Mouse (Mus musculus): ENCODE results near the gene Cabp1. TPM values are rescaled to one million over a fixed set of nuclear protein-coding genes. Genes with fewer than 3 reads are reported as not detected.

Gene Cabp1
- polyA plus RNA-seq, 1 experiment = 3.1 TPM

GRCm38 (mm10) chr5:115231552-115232120 is 37.5 kb upstream of the Cabp1 start:
- H3K79me2 ChIP-seq (ENCODE audit: control insufficient read depth, insufficient read depth) = no peaks in the 10 kb centered on the region
- TF ChIP-seq MYOG (IDR thresholded peaks at IDR 0.05; ENCODE audit: control insufficient read depth in 1 of 3, insufficient read depth in 1 of 3, insufficient read length in 2 of 3, low read depth in 2 of 3) (no peak), USF1 (IDR thresholded peaks at IDR 0.05; ENCODE audit: low read depth) (no peak), MYOD1 (IDR thresholded peaks at IDR 0.05; ENCODE audit: control insufficient read depth in 1 of 3, insufficient read length in 2 of 3, low read depth in 2 of 3) (no peak), SRF (IDR thresholded peaks at IDR 0.05; ENCODE audit: control insufficient read depth, insufficient read length, low read depth) (no peak), POLR2A (IDR thresholded peaks at IDR 0.05; ENCODE audit: insufficient read length, low read depth) (no peak), TCF3 (IDR thresholded peaks at IDR 0.05; ENCODE audit: insufficient read length, low read depth) (no peak), POLR2AphosphoS2 (IDR thresholded peaks at IDR 0.05; ENCODE audit: insufficient read length, low read depth) (no peak), E2F4 (IDR thresholded peaks at IDR 0.05; ENCODE audit: insufficient read depth) (no peak), REST (IDR thresholded peaks at IDR 0.05; ENCODE audit: insufficient read depth, insufficient read length) (no peak), CEBPB (IDR thresholded peaks at IDR 0.05; ENCODE audit: insufficient read depth, poor library complexity, severe bottlenecking) (no peak), MAX (IDR thresholded peaks at IDR 0.05; ENCODE audit: low read depth) (no peak), TCF12 (IDR thresholded peaks at IDR 0.05; ENCODE audit: insufficient read depth, poor library complexity, severe bottlenecking) (no peak)
- no peaks in the 10 kb centered on the region for H3K36me3 ChIP-seq (ENCODE audit: control insufficient read depth, insufficient read depth)
- H3ac ChIP-seq (ENCODE audit: control insufficient read depth, insufficient read length) = no peak overlapping the region
- H3K27me3 ChIP-seq (ENCODE audit: control insufficient read depth, insufficient read depth, insufficient read length) = no peaks in the 10 kb centered on the region
- no peak overlapping the region for H3K4me3 ChIP-seq
- no peak overlapping the region for H3K4me2 ChIP-seq (ENCODE audit: low read depth)

- Histone ChIP-seq H3K4me3 (no peak overlapping the region), H3K27me3 (ENCODE audit: control insufficient read depth, insufficient read depth, insufficient read length) (no peaks in the 10 kb centered on the region), H3K36me3 (ENCODE audit: control insufficient read depth, insufficient read depth) (no peaks in the 10 kb centered on the region), H3K79me2 (ENCODE audit: control insufficient read depth, insufficient read depth) (no peaks in the 10 kb centered on the region), H3K4me2 (ENCODE audit: low read depth) (no peak overlapping the region), H3ac (ENCODE audit: control insufficient read depth, insufficient read length) (no peak overlapping the region)
- no peak for TF ChIP-seq TCF12 (IDR thresholded peaks at IDR 0.05; ENCODE audit: insufficient read depth, poor library complexity, severe bottlenecking)
- TF ChIP-seq USF1 (IDR thresholded peaks at IDR 0.05; ENCODE audit: low read depth) = peak; percentile 55
Measured at GRCm38 (mm10) chr5:115230830-115231551, 36.8 kb upstream of the Cabp1 start.

GRCm38 (mm10) chr5:115222485-115222884 is 28.3 kb upstream of the Cabp1 start:
- Histone ChIP-seq H3K27me3 (ENCODE audit: control insufficient read depth, insufficient read depth, insufficient read length) (no peaks in the 10 kb centered on the region), H3K4me3 (no peak overlapping the region), H3K36me3 (ENCODE audit: control insufficient read depth, insufficient read depth) (no peaks in the 10 kb centered on the region), H3ac (ENCODE audit: control insufficient read depth, insufficient read length) (no peak overlapping the region), H3K4me2 (ENCODE audit: low read depth) (no peak overlapping the region), H3K79me2 (ENCODE audit: control insufficient read depth, insufficient read depth) (no peaks in the 10 kb centered on the region)
- TF ChIP-seq MYOG (IDR thresholded peaks at IDR 0.05; ENCODE audit: control insufficient read depth in 1 of 3, insufficient read depth in 1 of 3, insufficient read length in 2 of 3, low read depth in 2 of 3) = no peak
- no peak for TF ChIP-seq E2F4 (IDR thresholded peaks at IDR 0.05; ENCODE audit: insufficient read depth)
- TF ChIP-seq USF1 (IDR thresholded peaks at IDR 0.05; ENCODE audit: low read depth) = no peak
- no peak for TF ChIP-seq POLR2A (IDR thresholded peaks at IDR 0.05; ENCODE audit: insufficient read length, low read depth)
- TF ChIP-seq SRF (IDR thresholded peaks at IDR 0.05; ENCODE audit: control insufficient read depth, insufficient read length, low read depth) = no peak
- TF ChIP-seq REST (IDR thresholded peaks at IDR 0.05; ENCODE audit: insufficient read depth, insufficient read length) = no peak
- TF ChIP-seq TCF12 (IDR thresholded peaks at IDR 0.05; ENCODE audit: insufficient read depth, poor library complexity, severe bottlenecking) = no peak
- TF ChIP-seq TCF3 (IDR thresholded peaks at IDR 0.05; ENCODE audit: insufficient read length, low read depth) = no peak
- TF ChIP-seq CEBPB (IDR thresholded peaks at IDR 0.05; ENCODE audit: insufficient read depth, poor library complexity, severe bottlenecking) = no peak
- TF ChIP-seq MYOD1 (IDR thresholded peaks at IDR 0.05; ENCODE audit: control insufficient read depth in 1 of 3, insufficient read length in 2 of 3, low read depth in 2 of 3) = no peak

- no peaks in the 10 kb centered on the region for H3K27me3 ChIP-seq (ENCODE audit: control insufficient read depth, insufficient read depth, insufficient read length)
- H3K4me3 ChIP-seq = no peak overlapping the region
- no peak overlapping the region for H3ac ChIP-seq (ENCODE audit: control insufficient read depth, insufficient read length)
- no peaks in the 10 kb centered on the region for H3K36me3 ChIP-seq (ENCODE audit: control insufficient read depth, insufficient read depth)
- H3K4me2 ChIP-seq (ENCODE audit: low read depth) = peak overlapping the region; percentile 30
- H3K79me2 ChIP-seq (ENCODE audit: control insufficient read depth, insufficient read depth) = no peaks in the 10 kb centered on the region
- TF ChIP-seq MYOG (IDR thresholded peaks at IDR 0.05; ENCODE audit: control insufficient read depth in 1 of 3, insufficient read depth in 1 of 3, insufficient read length in 2 of 3, low read depth in 2 of 3) = no peak
- TF ChIP-seq USF1 (IDR thresholded peaks at IDR 0.05; ENCODE audit: low read depth) = no peak
- TF ChIP-seq E2F4 (IDR thresholded peaks at IDR 0.05; ENCODE audit: insufficient read depth) = no peak
- no peak for TF ChIP-seq SRF (IDR thresholded peaks at IDR 0.05; ENCODE audit: control insufficient read depth, insufficient read length, low read depth)
Measured at GRCm38 (mm10) chr5:115220931-115221640, 26.9 kb upstream of the Cabp1 start.

GRCm38 (mm10) chr5:115217998-115218397 is 23.8 kb upstream of the Cabp1 start:
- Histone ChIP-seq H3K36me3 (ENCODE audit: control insufficient read depth, insufficient read depth) (no peaks in the 10 kb centered on the region), H3K27me3 (ENCODE audit: control insufficient read depth, insufficient read depth, insufficient read length) (no peaks in the 10 kb centered on the region), H3K79me2 (ENCODE audit: control insufficient read depth, insufficient read depth) (no peaks in the 10 kb centered on the region), H3K4me3 (no peak overlapping the region), H3K4me2 (ENCODE audit: low read depth) (no peak overlapping the region), H3ac (ENCODE audit: control insufficient read depth, insufficient read length) (no peak overlapping the region)
- no peak for TF ChIP-seq SRF (IDR thresholded peaks at IDR 0.05; ENCODE audit: control insufficient read depth, insufficient read length, low read depth)
- TF ChIP-seq REST (IDR thresholded peaks at IDR 0.05; ENCODE audit: insufficient read depth, insufficient read length) = no peak
- no peak for TF ChIP-seq MYOD1 (IDR thresholded peaks at IDR 0.05; ENCODE audit: control insufficient read depth in 1 of 3, insufficient read length in 2 of 3, low read depth in 2 of 3)
- no peak for TF ChIP-seq MAX (IDR thresholded peaks at IDR 0.05; ENCODE audit: low read depth)
- no peak for TF ChIP-seq MYOG (IDR thresholded peaks at IDR 0.05; ENCODE audit: control insufficient read depth in 1 of 3, insufficient read depth in 1 of 3, insufficient read length in 2 of 3, low read depth in 2 of 3)
- TF ChIP-seq TCF12 (IDR thresholded peaks at IDR 0.05; ENCODE audit: insufficient read depth, poor library complexity, severe bottlenecking) = no peak
- no peak for TF ChIP-seq CEBPB (IDR thresholded peaks at IDR 0.05; ENCODE audit: insufficient read depth, poor library complexity, severe bottlenecking)
- no peak for TF ChIP-seq POLR2A (IDR thresholded peaks at IDR 0.05; ENCODE audit: insufficient read length, low read depth)
- TF ChIP-seq E2F4 (IDR thresholded peaks at IDR 0.05; ENCODE audit: insufficient read depth) = no peak
- no peak for TF ChIP-seq TCF3 (IDR thresholded peaks at IDR 0.05; ENCODE audit: insufficient read length, low read depth)
- TF ChIP-seq POLR2AphosphoS2 (IDR thresholded peaks at IDR 0.05; ENCODE audit: insufficient read length, low read depth) = no peak
- TF ChIP-seq USF1 (IDR thresholded peaks at IDR 0.05; ENCODE audit: low read depth) = no peak

All from myocyte (in vitro differentiated cells).